Mouse (Mus musculus) kidney, embryonic 14.5 days (tissue): ENCODE measurements at regions not wholly inside any gene's neighbourhood (a gene's known extent, or its start where the extent isn't known, plus 50 kb on each side); places are given as distances from the start of the nearest gene placed in this dataset.

ENCODE experiments used
- ATAC-seq: fragments of 200-750 bp; cut with Nextera tagmentation; 2 replicates; pipeline ENCODE4 v1.8.0; 2017; ENCODE audit warnings: moderate number of reproducible peaks, mild to moderate bottlenecking, moderate TSS enrichment, moderate library complexity; ENCODE audit not compliant: low FRiP score, low TSS enrichment
- H3K27ac ChIP-seq: fragments of 300-500 bp; sonication (generic); 2 replicates; pipeline ENCODE4 v1.5.1; 2014; ENCODE audit warnings: low read depth, mild to moderate bottlenecking, low read length, moderate library complexity, mixed read lengths
- H3K27me3 ChIP-seq: fragments of 300-500 bp; sonication (generic); 2 replicates; pipeline ENCODE4 v1.6.1; 2014; ENCODE audit warnings: mild to moderate bottlenecking, low read length; ENCODE audit not compliant: control insufficient read depth, insufficient read depth
- H3K36me3 ChIP-seq: fragments of 300-500 bp; sonication (generic); 2 replicates; pipeline ENCODE4 v1.6.1; 2014; ENCODE audit warnings: low read length, mixed read lengths; ENCODE audit not compliant: control insufficient read depth, insufficient read depth
- H3K4me1 ChIP-seq: fragments of 300-500 bp; sonication (generic); 2 replicates; pipeline ENCODE4 v1.6.1; 2014; ENCODE audit warnings: low read length, mixed read lengths; ENCODE audit not compliant: control insufficient read depth, insufficient read depth
- H3K4me2 ChIP-seq: fragments of 300-500 bp; sonication (generic); replicated peaks from 2 replicates; pipeline ENCODE4 v1.6.1; 2014; ENCODE audit warnings: low read depth, mild to moderate bottlenecking, low read length
- H3K4me3 ChIP-seq: fragments of 300-500 bp; sonication (generic); 2 replicates; pipeline ENCODE4 v1.5.1; 2014; ENCODE audit warnings: mild to moderate bottlenecking, low read length
- H3K9ac ChIP-seq: fragments of 300-500 bp; sonication (generic); 2 replicates; pipeline ENCODE4 v1.6.1; 2014; ENCODE audit warnings: low read depth, mild to moderate bottlenecking, low read length, moderate library complexity
- H3K9me3 ChIP-seq: fragments of 300-500 bp; sonication (generic); 2 replicates; pipeline ENCODE4 v1.6.1; 2016; ENCODE audit warnings: low read length; ENCODE audit not compliant: control insufficient read depth
- WGBS: fragments of 180-500 bp; shearing (Covaris S2); extraction: QIAGEN DNeasy Blood & Tissue Kit; methylation state at CpG from one replicate; pipeline ENCODE4 v1.1.7; 2014; 5-methylcytosine and 5-hydroxymethylcytosine counted together

DNA sequence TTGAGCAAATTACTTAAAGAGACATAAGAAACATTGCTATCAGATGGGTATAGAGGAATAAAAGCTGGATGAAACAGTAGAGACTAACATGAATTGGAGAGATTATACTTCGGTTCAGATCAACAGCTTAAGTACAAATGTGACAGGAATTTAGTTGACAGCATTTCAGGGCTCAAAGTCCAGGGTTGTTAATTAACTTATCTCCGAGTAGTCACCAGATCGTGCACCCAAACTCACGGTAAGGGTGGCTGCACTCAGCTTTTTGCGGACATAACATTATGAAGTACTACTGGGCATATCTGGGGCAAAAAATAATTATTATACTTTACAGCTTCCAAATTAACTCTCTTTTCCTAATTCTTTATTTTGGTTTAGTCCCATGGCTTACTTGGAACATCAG, 1409.3 kb upstream of the A1bg start:
- peaks cover 10% of the 10 kb centered on the region; the same call in 1 of the 2 replicates for H3K4me1 ChIP-seq
- H3K27ac ChIP-seq: no peak overlapping the region
- no peak for ATAC-seq
- H3K9me3 ChIP-seq: no peaks in the 10 kb centered on the region
- H3K4me3 ChIP-seq: no peak overlapping the region
- no peak overlapping the region for H3K9ac ChIP-seq
- no peaks in the 10 kb centered on the region for H3K27me3 ChIP-seq
- no peak overlapping the region for H3K4me2 ChIP-seq
- H3K36me3 ChIP-seq: no peaks in the 10 kb centered on the region
- WGBS: 67% methylated on average over 5 of the region's 5 CpGs

DNA sequence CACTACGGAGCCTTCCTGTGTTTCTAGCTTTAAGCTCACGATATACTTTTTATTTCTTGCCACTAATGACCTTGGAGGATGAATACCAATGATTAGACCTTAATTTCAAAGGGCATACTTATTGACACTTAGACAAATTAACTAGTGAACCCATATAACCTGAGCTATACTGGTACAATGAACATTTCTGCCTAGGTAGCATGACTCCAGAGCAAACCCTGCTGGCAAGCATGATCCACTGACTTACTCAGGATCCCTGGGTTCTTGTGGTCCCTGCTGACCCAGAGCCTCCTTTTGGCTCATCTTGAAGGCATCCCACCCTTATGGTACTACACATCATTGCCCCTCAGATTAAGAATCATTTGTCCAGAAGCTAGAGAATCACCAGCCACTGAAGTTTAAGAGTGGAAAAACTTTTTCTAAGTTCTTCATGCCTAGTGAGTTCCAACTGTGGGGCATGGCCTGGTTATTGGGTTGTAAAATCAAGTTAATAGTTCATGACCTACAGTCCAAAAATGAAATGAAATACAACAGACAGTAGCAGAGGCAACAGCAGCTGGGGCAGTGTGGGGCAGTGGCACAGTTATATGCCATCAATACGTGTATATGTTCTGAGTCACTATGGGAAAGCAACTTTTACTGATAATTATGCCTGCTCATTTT, 1408.5 kb upstream of the A1bg start:
- Histone ChIP-seq H3K27ac (no peak overlapping the region), H3K27me3 (no peaks in the 10 kb centered on the region), H3K4me3 (no peak overlapping the region), H3K9me3 (no peaks in the 10 kb centered on the region), H3K9ac (no peak overlapping the region), H3K4me1 (peaks cover 10% of the 10 kb centered on the region; the same call in 1 of the 2 replicates), H3K36me3 (no peaks in the 10 kb centered on the region), H3K4me2 (no peak overlapping the region)
- WGBS: 88% methylated on average over 3 of the region's 3 CpGs
- ATAC-seq: no peak

GRCm38 (mm10) chr15:62328920-62329319, 1406.1 kb upstream of the A1bg start:
- ATAC-seq: no peak
- 6% methylated on average over 3 of the region's 3 CpGs for WGBS
- no peaks in the 10 kb centered on the region for H3K27me3 ChIP-seq
- H3K9ac ChIP-seq: no peak overlapping the region
- peaks cover 10% of the 10 kb centered on the region; the same call in 1 of the 2 replicates for H3K4me1 ChIP-seq
- no peak overlapping the region for H3K4me3 ChIP-seq
- H3K36me3 ChIP-seq: no peaks in the 10 kb centered on the region
- no peaks in the 10 kb centered on the region for H3K9me3 ChIP-seq
- H3K27ac ChIP-seq: no peak overlapping the region
- no peak overlapping the region for H3K4me2 ChIP-seq

- Histone ChIP-seq H3K9me3 (no peaks in the 10 kb centered on the region), H3K27me3 (no peaks in the 10 kb centered on the region), H3K4me1 (peaks cover 10% of the 10 kb centered on the region; the same call in 1 of the 2 replicates), H3K9ac (no peak overlapping the region), H3K4me2 (no peak overlapping the region), H3K27ac (no peak overlapping the region), H3K36me3 (no peaks in the 10 kb centered on the region), H3K4me3 (no peak overlapping the region)
- ATAC-seq: no peak
- 58% methylated on average over 9 of the region's 9 CpGs for WGBS
Measured at GRCm38 (mm10) chr15:62328305-62328881, 1405.6 kb upstream of the A1bg start.

GRCm38 (mm10) chr15:62327481-62327880, 1404.7 kb upstream of the A1bg start:
- no peaks in the 10 kb centered on the region for H3K36me3 ChIP-seq
- no peaks in the 10 kb centered on the region for H3K27me3 ChIP-seq
- no peak overlapping the region for H3K4me3 ChIP-seq
- no peak overlapping the region for H3K9ac ChIP-seq
- no peak for ATAC-seq
- H3K27ac ChIP-seq: no peak overlapping the region
- H3K4me2 ChIP-seq: no peak overlapping the region
- no peaks in the 10 kb centered on the region for H3K9me3 ChIP-seq
- peaks cover 10% of the 10 kb centered on the region; the same call in 1 of the 2 replicates for H3K4me1 ChIP-seq
- 32% methylated on average over 2 of the region's 2 CpGs for WGBS

- no peak for ATAC-seq
- H3K4me3 ChIP-seq: no peak overlapping the region
- no peaks in the 10 kb centered on the region for H3K36me3 ChIP-seq
- peaks cover 10% of the 10 kb centered on the region; the same call in 1 of the 2 replicates for H3K4me1 ChIP-seq
- no peak overlapping the region for H3K27ac ChIP-seq
- H3K4me2 ChIP-seq: no peak overlapping the region
- H3K9me3 ChIP-seq: no peaks in the 10 kb centered on the region
- no peak overlapping the region for H3K9ac ChIP-seq
- WGBS: 95% methylated on average over 4 of the region's 4 CpGs
- H3K27me3 ChIP-seq: no peaks in the 10 kb centered on the region
Measured at GRCm38 (mm10) chr15:62326524-62326923, 1403.7 kb upstream of the A1bg start.

DNA sequence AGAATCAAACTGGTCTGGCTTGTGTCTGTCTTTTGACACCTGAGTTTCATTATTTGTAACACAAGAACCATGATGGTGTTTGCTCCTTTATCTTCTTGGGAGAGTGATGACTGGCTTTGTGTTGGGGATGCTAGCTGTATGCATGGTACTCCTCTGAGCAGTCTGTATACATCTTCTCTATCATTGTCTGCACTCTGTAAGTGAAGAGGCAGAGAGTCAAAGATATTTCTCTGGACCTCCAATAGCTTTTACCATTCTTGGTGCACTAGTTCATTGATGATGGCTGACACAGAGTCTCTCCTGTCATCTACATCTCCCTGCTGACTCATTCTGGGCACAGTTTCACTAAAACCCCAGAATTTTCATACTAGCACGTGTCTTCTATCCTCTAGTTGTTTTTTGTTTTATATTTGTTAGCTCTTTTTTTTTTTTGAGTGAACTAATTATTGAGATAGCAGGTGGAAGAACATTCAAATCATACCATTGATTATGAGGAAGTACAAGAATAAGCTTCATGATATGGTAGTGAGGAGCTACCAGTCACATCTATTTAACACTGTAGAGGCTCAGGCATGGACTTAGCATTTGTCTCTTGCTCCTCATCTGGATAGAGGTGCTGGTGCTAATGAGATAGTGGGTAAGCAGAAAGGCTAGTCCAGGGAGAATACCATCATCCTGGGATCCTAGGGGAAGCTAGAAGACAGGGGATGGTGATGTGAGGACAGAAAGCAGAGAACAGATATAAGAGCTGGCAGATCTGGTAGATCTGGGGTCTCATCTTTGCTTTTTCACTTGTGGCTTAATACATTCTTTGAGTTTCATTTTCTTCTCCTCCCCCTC, 1402.9 kb upstream of the A1bg start:
- H3K9ac ChIP-seq: no peak overlapping the region
- no peaks in the 10 kb centered on the region for H3K9me3 ChIP-seq
- H3K4me1 ChIP-seq: peaks cover 10% of the 10 kb centered on the region; the same call in 1 of the 2 replicates
- ATAC-seq: no peak
- 83% methylated on average over 1 of the region's 1 CpGs for WGBS
- H3K27ac ChIP-seq: no peak overlapping the region
- no peaks in the 10 kb centered on the region for H3K36me3 ChIP-seq
- H3K27me3 ChIP-seq: no peaks in the 10 kb centered on the region
- H3K4me3 ChIP-seq: no peak overlapping the region
- no peak overlapping the region for H3K4me2 ChIP-seq

DNA sequence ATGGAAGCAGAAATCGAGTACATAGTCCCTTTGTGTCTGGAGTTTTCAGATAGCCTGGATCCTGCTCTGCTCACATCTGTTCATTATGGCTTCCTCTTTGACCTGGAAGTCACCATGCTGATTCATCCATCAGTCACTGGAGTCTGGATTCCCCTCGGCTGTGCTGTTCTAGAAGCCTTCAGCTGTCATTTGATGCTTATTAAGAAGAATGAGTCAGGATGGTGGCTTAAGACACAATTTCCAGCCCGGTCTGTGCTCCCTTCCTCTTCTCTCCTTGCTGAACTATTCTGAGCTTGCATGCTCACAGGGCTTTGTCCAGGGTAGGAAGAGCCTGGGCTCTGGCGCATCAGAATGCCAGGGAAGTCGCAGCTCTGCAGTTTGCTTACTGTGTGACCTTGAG, 1398.2 kb upstream of the A1bg start:
- no peaks in the 10 kb centered on the region for H3K36me3 ChIP-seq
- H3K4me2 ChIP-seq: no peak overlapping the region
- WGBS: 75% methylated on average over 5 of the region's 5 CpGs
- no peaks in the 10 kb centered on the region for H3K4me1 ChIP-seq
- no peak for ATAC-seq
- H3K27me3 ChIP-seq: no peaks in the 10 kb centered on the region
- no peak overlapping the region for H3K27ac ChIP-seq
- H3K4me3 ChIP-seq: no peak overlapping the region
- H3K9ac ChIP-seq: no peak overlapping the region
- H3K9me3 ChIP-seq: no peaks in the 10 kb centered on the region

DNA sequence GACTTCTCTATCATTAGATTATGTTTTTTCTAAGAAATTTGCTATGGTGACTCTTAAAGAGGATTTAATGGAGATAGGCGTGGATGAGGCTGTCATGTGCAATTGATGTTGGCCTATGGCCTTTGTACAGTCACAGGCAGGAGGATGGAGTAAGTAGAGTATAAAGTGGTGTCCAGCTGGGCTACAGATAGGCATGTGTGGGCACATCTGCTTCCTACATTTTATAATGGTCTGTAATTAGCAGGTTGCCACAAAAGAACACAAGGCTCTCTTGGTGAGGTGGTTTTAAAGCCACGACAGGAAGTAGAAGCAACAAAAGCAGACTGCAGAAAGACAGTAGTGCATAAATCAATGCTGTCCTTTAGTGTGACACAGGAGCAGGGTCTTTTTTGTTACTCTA, 1391.6 kb upstream of the A1bg start:
- ATAC-seq: no peak
- H3K36me3 ChIP-seq: no peaks in the 10 kb centered on the region
- WGBS: 46% methylated on average over 2 of the region's 2 CpGs

More for the DNA sequence above, 1391.6 kb upstream of the A1bg start:
- no peak overlapping the region for H3K9ac ChIP-seq
- no peaks in the 10 kb centered on the region for H3K27me3 ChIP-seq
- no peaks in the 10 kb centered on the region for H3K9me3 ChIP-seq
- H3K4me3 ChIP-seq: no peak overlapping the region
- no peak overlapping the region for H3K4me2 ChIP-seq
- H3K27ac ChIP-seq: no peak overlapping the region
- H3K4me1 ChIP-seq: no peaks in the 10 kb centered on the region
